Mouse (Mus musculus) megakaryocyte, embryonic 14.5 days (primary cell): ENCODE data around the gene Alk.

Experiments
- FLI1 ChIP-seq: IDR thresholded peaks from 2 replicates; pipeline ENCODE4 v1.6.1; 2012; ENCODE audit warnings: low read length, inconsistent platforms, mixed read lengths
- GATA1 ChIP-seq: IDR thresholded peaks from 3 replicates; pipeline ENCODE4 v1.6.1; 2012; ENCODE audit warnings: mixed read lengths, low read length, inconsistent platforms, borderline replicate concordance

GRCm38 (mm10) chr17:72021733-72022669 is 582.4 kb downstream of the Alk start:
- no peak for TF ChIP-seq GATA1
- no peak for TF ChIP-seq FLI1
